Mouse (Mus musculus): ENCODE data around the gene Pmis2. TPM values are rescaled to one million over a fixed set of nuclear protein-coding genes. Genes with fewer than 3 reads are reported as not detected.

Pmis2 gene
- polyA plus RNA-seq, 1 experiment from 2014 or later: not detected

DNA sequence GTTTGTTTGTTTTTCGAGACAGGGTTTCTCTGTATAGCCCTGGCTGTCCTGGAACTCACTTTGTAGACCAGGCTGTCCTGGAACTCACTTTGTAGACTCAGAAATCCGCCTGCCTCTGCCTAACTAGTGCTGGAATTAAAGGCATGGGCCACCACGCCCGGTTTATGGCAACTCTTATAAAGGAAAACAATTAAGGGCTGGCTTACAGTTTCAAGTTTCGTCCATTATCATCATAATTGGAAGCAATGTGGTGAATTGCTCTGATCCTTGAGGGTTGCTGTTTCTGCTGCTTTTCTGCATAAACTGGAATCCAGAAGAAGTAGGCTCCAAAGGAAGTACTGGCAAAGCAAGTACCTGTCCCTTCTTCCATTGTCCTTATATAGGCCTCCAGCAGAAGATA, 44.8 kb downstream of the Pmis2 start:
- Histone ChIP-seq H3K36me3 (peaks cover 27% of the 10 kb centered on the region), H3K9ac (no peak overlapping the region), H3K9me3 (no peaks in the 10 kb centered on the region), H3K27me3 (peaks cover 22% of the 10 kb centered on the region), H3K4me3 (no peak overlapping the region), H3K4me1 (peaks cover 10% of the 10 kb centered on the region), H3K27ac (no peak overlapping the region), H3K4me2 (replicated peaks) (no peak overlapping the region)
- 86% methylated on average over 5 of the region's 5 CpGs for WGBS
- ATAC-seq (ENCODE audit: low FRiP score, low read depth): no peak

DNA sequence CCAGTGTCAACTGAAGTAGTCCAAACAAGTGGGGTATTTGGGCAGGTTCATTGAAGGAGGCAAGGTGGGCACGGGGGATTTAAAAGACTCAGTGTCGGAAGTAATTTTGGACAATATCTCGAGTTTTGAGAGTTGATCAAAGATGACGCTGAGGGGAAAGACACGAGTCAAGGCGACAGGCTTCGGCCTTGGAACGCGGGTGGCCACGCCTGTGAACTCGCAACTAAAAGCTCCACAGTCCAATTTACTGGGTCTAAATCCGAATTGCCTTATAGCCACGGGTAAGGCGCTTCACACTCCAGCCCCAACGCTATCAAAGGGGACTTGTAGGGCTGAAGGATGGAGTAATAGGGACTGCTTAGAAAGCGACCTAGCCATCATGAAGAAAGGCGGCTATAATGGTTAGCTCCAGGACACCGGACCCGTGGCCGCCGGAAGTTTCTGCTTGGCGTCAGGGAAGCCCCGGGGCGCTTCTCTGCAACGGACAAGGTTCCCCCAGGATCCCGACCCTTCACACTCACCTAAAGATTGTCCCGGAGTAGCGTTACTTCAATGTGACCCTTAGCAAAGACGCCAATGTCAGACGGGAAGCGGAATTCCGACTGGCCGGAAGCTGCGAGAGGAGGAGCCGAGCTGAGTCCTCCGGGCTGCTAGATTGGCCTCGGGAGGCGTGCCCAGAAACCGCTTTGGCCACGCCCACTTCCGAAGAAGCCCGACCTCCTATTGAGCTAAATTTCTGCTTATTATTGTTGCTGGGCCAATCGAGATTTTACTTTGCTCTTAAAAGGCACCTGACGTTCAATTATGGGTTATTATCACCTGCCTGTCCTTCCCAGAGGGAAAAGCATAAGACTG, 45.6 kb downstream of the Pmis2 start, which contains the start of gene Cox6b1:
Cox6b1 (minus strand) TSS at position 622 of the 855 bp plus-strand sequence.
- Histone ChIP-seq H3K4me1 (peaks cover 10% of the 10 kb centered on the region), H3K27me3 (peaks cover 15% of the 10 kb centered on the region), H3K27ac (peak within 1 kb of the TSS; percentile 44; the same call in 1 of the 2 replicates), H3K36me3 (peaks cover 32% of the 10 kb centered on the region), H3K9me3 (no peaks in the 10 kb centered on the region), H3K4me2 (replicated peaks) (peak within 1 kb of the TSS; percentile 93), H3K9ac (peak within 1 kb of the TSS; percentile 87), H3K4me3 (peak within 1 kb of the TSS; percentile 81)
- ATAC-seq (ENCODE audit: low FRiP score, low read depth): peak; percentile 92
- WGBS: 2% methylated on average over 44 of the region's 44 CpGs

Other genes starting within 250 kb of the Pmis2 start
- gene Nfkbid, start 249.9 kb downstream of the Pmis2 start, polyA plus RNA-seq (2015; fragmentation: Nextera tagmentation; extraction: Ambion mirVana): 1.3 and 2.0 TPM in 2 replicates
- gene Aplp1, start 226.1 kb downstream of the Pmis2 start, polyA plus RNA-seq (2015; fragmentation: Nextera tagmentation; extraction: Ambion mirVana): 38.4 and 44.2 TPM in 2 replicates
- gene Kirrel2, start 213.9 kb downstream of the Pmis2 start, polyA plus RNA-seq (2015; fragmentation: Nextera tagmentation; extraction: Ambion mirVana): 0.20 and 0.23 TPM in 2 replicates
- gene Nphs1, start 213.3 kb downstream of the Pmis2 start, polyA plus RNA-seq (2015; fragmentation: Nextera tagmentation; extraction: Ambion mirVana): 0.09 TPM in 2 replicates
- gene Prodh2, start 178.0 kb downstream of the Pmis2 start, polyA plus RNA-seq (2015; fragmentation: Nextera tagmentation; extraction: Ambion mirVana): 0.32 TPM in 1 of 2 replicates, not detected in the other
- 11.4 and 11.6 TPM in 2 replicates for gene Arhgap33, start 136.5 kb downstream of the Pmis2 start, polyA plus RNA-seq (2015; fragmentation: Nextera tagmentation; extraction: Ambion mirVana)
- gene Hspb6, start 119.4 kb downstream of the Pmis2 start, polyA plus RNA-seq (2015; fragmentation: Nextera tagmentation; extraction: Ambion mirVana): 15.4 and 17.5 TPM in 2 replicates
- 13.9 TPM in 2 replicates for gene Proser3, start 119.3 kb downstream of the Pmis2 start, polyA plus RNA-seq (2015; fragmentation: Nextera tagmentation; extraction: Ambion mirVana)
- gene Lin37, start 111.8 kb downstream of the Pmis2 start, polyA plus RNA-seq (2015; fragmentation: Nextera tagmentation; extraction: Ambion mirVana): 44.2 and 48.3 TPM in 2 replicates
- 81.3 and 91.1 TPM in 2 replicates for gene U2af1l4, start 108.3 kb downstream of the Pmis2 start, polyA plus RNA-seq (2015; fragmentation: Nextera tagmentation; extraction: Ambion mirVana)
- gene Gm49396, start 108.3 kb downstream of the Pmis2 start, polyA plus RNA-seq (2015; fragmentation: Nextera tagmentation; extraction: Ambion mirVana): 13.8 and 14.1 TPM in 2 replicates
- gene Psenen, start 108.0 kb downstream of the Pmis2 start, polyA plus RNA-seq (2015; fragmentation: Nextera tagmentation; extraction: Ambion mirVana): 134 and 141 TPM in 2 replicates
- 3.2 and 4.9 TPM in 2 replicates for gene Igflr1, start 106.2 kb downstream of the Pmis2 start, polyA plus RNA-seq (2015; fragmentation: Nextera tagmentation; extraction: Ambion mirVana)
- 11.0 and 12.6 TPM in 2 replicates for gene Kmt2b, start 82.9 kb downstream of the Pmis2 start, polyA plus RNA-seq (2015; fragmentation: Nextera tagmentation; extraction: Ambion mirVana)
- gene Zbtb32, start 72.7 kb downstream of the Pmis2 start, polyA plus RNA-seq (2015; fragmentation: Nextera tagmentation; extraction: Ambion mirVana): 0.23 and 0.60 TPM in 2 replicates
- gene Upk1a, start 58.8 kb downstream of the Pmis2 start, polyA plus RNA-seq (2015; fragmentation: Nextera tagmentation; extraction: Ambion mirVana): 1.5 and 1.7 TPM in 2 replicates
- 766 and 797 TPM in 2 replicates for gene Cox6b1, start 45.5 kb downstream of the Pmis2 start, polyA plus RNA-seq (2015; fragmentation: Nextera tagmentation; extraction: Ambion mirVana)
- gene Etv2, start 35.8 kb downstream of the Pmis2 start, polyA plus RNA-seq (2015; fragmentation: Nextera tagmentation; extraction: Ambion mirVana): not detected in 2 replicates
- 127 and 130 TPM in 2 replicates for gene Rbm42, start 21.3 kb downstream of the Pmis2 start, polyA plus RNA-seq (2015; fragmentation: Nextera tagmentation; extraction: Ambion mirVana)
- gene Haus5, start 6.6 kb downstream of the Pmis2 start, polyA plus RNA-seq (2015; fragmentation: Nextera tagmentation; extraction: Ambion mirVana): 45.3 and 50.0 TPM in 2 replicates
- gene 2200002J24Rik, start 27.3 kb upstream of the Pmis2 start, polyA plus RNA-seq (2015; fragmentation: Nextera tagmentation; extraction: Ambion mirVana): not detected in 2 replicates
- gene Atp4a, start 40.6 kb upstream of the Pmis2 start, polyA plus RNA-seq (2015; fragmentation: Nextera tagmentation; extraction: Ambion mirVana): 0.09 and 0.40 TPM in 2 replicates
- gene Tmem147, start 57.9 kb upstream of the Pmis2 start, polyA plus RNA-seq (2015; fragmentation: Nextera tagmentation; extraction: Ambion mirVana): 187 and 189 TPM in 2 replicates
- gene Gapdhs, start 72.1 kb upstream of the Pmis2 start, polyA plus RNA-seq (2015; fragmentation: Nextera tagmentation; extraction: Ambion mirVana): 0.51 and 0.71 TPM in 2 replicates
- gene Sbsn, start 79.9 kb upstream of the Pmis2 start, polyA plus RNA-seq (2015; fragmentation: Nextera tagmentation; extraction: Ambion mirVana): 1.6 and 2.2 TPM in 2 replicates
- gene Dmkn, start 92.2 kb upstream of the Pmis2 start, polyA plus RNA-seq (2015; fragmentation: Nextera tagmentation; extraction: Ambion mirVana): 7.3 and 11.9 TPM in 2 replicates
- 51.5 and 65.4 TPM in 2 replicates for gene Krtdap, start 116.3 kb upstream of the Pmis2 start, polyA plus RNA-seq (2015; fragmentation: Nextera tagmentation; extraction: Ambion mirVana)
- gene Ffar2, start 152.2 kb upstream of the Pmis2 start, polyA plus RNA-seq (2015; fragmentation: Nextera tagmentation; extraction: Ambion mirVana): not detected in 2 replicates
- gene Ffar3, start 184.6 kb upstream of the Pmis2 start, polyA plus RNA-seq (2015; fragmentation: Nextera tagmentation; extraction: Ambion mirVana): not detected in 2 replicates
- not detected in 2 replicates for gene Ffar1, start 190.0 kb upstream of the Pmis2 start, polyA plus RNA-seq (2015; fragmentation: Nextera tagmentation; extraction: Ambion mirVana)
- gene Cd22, start 208.7 kb upstream of the Pmis2 start, polyA plus RNA-seq (2015; fragmentation: Nextera tagmentation; extraction: Ambion mirVana): 0.09 and 0.32 TPM in 2 replicates
- gene Mag, start 243.3 kb upstream of the Pmis2 start, polyA plus RNA-seq (2015; fragmentation: Nextera tagmentation; extraction: Ambion mirVana): 0.38 and 0.42 TPM in 2 replicates